Mouse (Mus musculus) ES-Bruce4 (cell line): ENCODE measurements around the gene Tspo.

Source experiments
- CTCF ChIP-seq: IDR thresholded peaks from one replicate; pipeline ENCODE4 v1.8.1; 2011; ENCODE audit warnings: low read depth, low read length
- POLR2A ChIP-seq: IDR thresholded peaks from one replicate; pipeline ENCODE4 v1.8.1; 2011; ENCODE audit warnings: low read length; ENCODE audit not compliant: insufficient read depth

DNA sequence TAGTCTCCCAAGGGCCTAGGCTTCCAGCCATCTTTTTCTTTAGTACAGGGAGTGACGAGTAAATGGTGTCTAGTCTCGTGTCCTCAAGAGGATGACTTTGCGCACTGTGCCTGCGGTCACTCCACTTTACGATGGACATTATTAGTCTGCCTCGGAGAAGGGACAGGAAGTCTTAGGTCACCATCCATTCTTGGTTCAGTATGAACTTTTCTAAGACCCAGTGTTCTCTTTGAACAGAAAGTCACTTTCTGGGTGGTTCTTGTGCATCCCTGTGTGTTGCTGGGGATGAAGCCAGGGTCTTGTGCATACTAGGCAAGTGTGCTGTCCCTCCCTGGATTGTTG lies 27.5 kb upstream of the Tspo start:
- TF ChIP-seq CTCF (no peak), POLR2A (no peak)
